13 mouse cellular contexts compared by ENCODE assay signal in the genomic region with DNA sequence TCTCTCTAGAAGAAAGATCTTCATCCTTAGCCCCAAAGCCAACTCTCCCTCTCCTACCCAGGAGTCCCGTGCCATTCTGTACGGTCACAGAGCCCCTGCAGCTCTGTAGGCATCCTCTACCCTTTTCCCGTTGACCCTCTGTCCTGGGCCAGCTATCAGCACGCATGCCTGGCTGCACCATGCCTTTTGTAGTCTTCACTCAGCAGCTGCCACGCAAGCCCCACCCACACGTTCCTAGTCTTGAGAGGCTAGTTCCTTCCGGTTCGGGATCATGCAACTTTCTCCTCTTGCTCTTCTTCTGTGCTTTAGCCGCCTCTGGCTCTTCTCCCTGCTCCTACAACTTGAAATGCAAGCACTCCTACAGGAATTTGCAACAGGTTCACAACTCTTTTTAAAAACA.
DNase-seq lines count a peak whose midpoint lies in the region.
"Had no signal": no experiment of that assay in that cellular context is flagged by ENCODE, and none has a peak within 500 bp of the region (broad histone marks: within the 10 kb centered on the region; RNA-seq: fewer than 3 reads in every experiment).

No protein-coding gene starts in this region.

- no peaks in the 10 kb centered on the region for H3K27me3 ChIP-seq in forebrain, embryonic 10.5 days (ENCODE audit: poor library complexity, severe bottlenecking)
- H3K27me3 ChIP-seq: limb, embryonic 13.5 days; stomach, embryonic 15.5 days had no signal

- DNase-seq in heart, adult 11 months, result peak; percentile 93
- DNase-seq in heart, postnatal 25 days (ENCODE audit: low spot score), result no peak
- DNase-seq in urinary bladder, postnatal 14 days (ENCODE audit: low spot score), result peak; percentile 14
- DNase-seq in urinary bladder, adult 2 months (ENCODE audit: low spot score), result no peak
- peak; percentile 5 for DNase-seq in lung, postnatal 25 days (ENCODE audit: low spot score)
- DNase-seq in adrenal gland, adult 8-10 months, result no peak
- DNase-seq in forebrain, embryonic 10.5 days (ENCODE audit: extremely low spot score, low spot score), result no peak
- DNase-seq in right cerebral cortex, postnatal 36 days (ENCODE audit: low spot score in 2 of 2), result no peak
- DNase-seq: adrenal gland, postnatal 14 days; cerebellum, adult 2 months had no signal

- no peaks in the 10 kb centered on the region for H3K9me3 ChIP-seq in forebrain, embryonic 10.5 days
- H3K9me3 ChIP-seq: embryonic facial prominence, embryonic 12.5 days; limb, embryonic 13.5 days; stomach, embryonic 15.5 days had no signal

- H3K4me3 ChIP-seq in forebrain, embryonic 10.5 days, result no peak overlapping the region
- H3K4me3 ChIP-seq: embryonic facial prominence, embryonic 12.5 days; limb, embryonic 13.5 days; stomach, embryonic 15.5 days had no signal

- no peak overlapping the region for H3K27ac ChIP-seq in forebrain, embryonic 10.5 days
- H3K27ac ChIP-seq: embryonic facial prominence, embryonic 12.5 days; limb, embryonic 13.5 days; stomach, embryonic 15.5 days had no signal

- peaks cover 4% of the 10 kb centered on the region; the same call in 1 of the 2 replicates for H3K4me1 ChIP-seq in forebrain, embryonic 10.5 days
- H3K4me1 ChIP-seq: embryonic facial prominence, embryonic 12.5 days; stomach, embryonic 15.5 days had no signal

- WGBS in forebrain, embryonic 10.5 days, result 83% methylated on average over 9 of the region's 9 CpGs

- intact Hi-C loops in heart, postnatal 25 days (cut with DNase I), result loop anchor here (10.0 kb wide), 1 partner anchor 110 kb away; no protein-coding TSS in a partner anchor

- no peaks in the 10 kb centered on the region for H3K36me3 ChIP-seq in forebrain, embryonic 10.5 days (replicated peaks)
- H3K36me3 ChIP-seq: embryonic facial prominence, embryonic 12.5 days; limb, embryonic 13.5 days; stomach, embryonic 15.5 days had no signal

Comparison
In these comparisons a context has a peak if more than half of its experiments do, and no peak if none do; other contexts are left out.
1. DNase-seq: peak in heart, adult 11 months (single experiment), urinary bladder, postnatal 14 days (single experiment) and lung, postnatal 25 days (single experiment); none in heart, postnatal 25 days (single experiment), urinary bladder, adult 2 months (single experiment), adrenal gland, adult 8-10 months (single experiment), forebrain, embryonic 10.5 days (single experiment) and right cerebral cortex, postnatal 36 days (0 of 2).